Mouse (Mus musculus): ENCODE data around the gene Rhbdf1.

The Rhbdf1 gene

GRCm38 (mm10) chr11:32221951-32222409, at the start of gene Rhbdf1:
Gene Rhbdf1, minus strand, starts transcription at chr11:32222300.
- peak; percentile 50 for DNase-seq (ENCODE audit: low read depth)

DNA sequence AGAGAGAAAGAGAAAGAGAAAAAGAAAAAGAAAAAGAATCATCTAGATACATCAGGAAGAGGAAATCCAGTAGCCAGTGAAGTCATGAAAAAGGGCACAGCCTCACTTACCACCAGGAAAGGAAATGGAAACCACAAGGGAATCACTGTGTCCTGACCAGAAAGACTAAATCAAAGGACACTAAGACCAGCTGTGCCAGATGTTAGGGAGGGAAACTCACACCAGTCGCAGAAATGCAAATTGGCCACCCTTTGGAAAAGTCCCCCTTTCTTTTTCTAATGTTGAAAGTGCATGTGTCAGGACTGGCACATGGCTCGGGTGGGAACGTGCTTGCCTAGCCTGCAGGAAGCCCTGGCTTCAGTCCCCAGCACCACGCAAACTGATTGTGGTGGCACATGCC, 49.1 kb upstream of the Rhbdf1 start:
- DNase-seq (ENCODE audit: low read depth), result peak; percentile 26

- DNase-seq (ENCODE audit: low read depth), result no peak
Observed at GRCm38 (mm10) chr11:32268952-32269351, 46.9 kb upstream of the Rhbdf1 start.

GRCm38 (mm10) chr11:32267964-32268363, 45.9 kb upstream of the Rhbdf1 start:
- no peak for DNase-seq (ENCODE audit: low read depth)

DNA sequence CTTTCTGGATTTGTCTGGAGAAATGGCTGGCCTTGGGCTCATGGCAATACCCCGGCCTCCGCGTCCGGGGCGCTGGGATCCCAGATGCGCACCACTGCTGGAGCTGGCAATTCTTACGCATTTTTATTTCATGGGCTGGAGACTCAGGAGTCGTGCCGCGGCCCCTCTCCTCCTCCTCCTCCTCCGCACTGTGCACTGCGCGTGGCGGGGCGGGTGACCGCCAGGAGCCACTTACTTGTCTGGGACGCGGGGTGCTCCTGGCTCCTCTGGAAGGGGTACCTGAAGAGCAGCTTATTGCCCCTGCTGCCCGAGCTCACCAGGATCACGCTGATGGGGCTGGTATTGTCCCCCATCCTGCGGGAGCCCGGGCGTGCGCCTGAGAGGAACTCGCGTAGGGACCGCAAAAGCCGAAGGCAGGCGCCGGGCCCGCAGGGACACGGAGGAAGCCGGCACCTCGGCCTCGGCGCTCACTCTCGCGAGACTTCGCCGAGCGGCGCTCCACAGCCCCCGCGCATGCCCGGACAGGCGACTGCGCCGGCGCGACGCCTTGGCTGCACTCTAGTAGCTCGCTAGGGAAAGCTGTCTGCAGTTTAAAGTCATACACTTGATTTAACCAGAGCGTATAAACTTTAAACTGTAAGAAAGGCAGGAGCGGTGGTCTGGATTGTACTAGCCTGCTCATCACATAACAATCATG, 45.2 kb upstream of the Rhbdf1 start, which contains the start of gene Nprl3:
Gene Nprl3 (minus strand): TSS at position 520 of the 697 bp plus-strand sequence.
- peak; percentile 96 for DNase-seq (ENCODE audit: low read depth)

DNA sequence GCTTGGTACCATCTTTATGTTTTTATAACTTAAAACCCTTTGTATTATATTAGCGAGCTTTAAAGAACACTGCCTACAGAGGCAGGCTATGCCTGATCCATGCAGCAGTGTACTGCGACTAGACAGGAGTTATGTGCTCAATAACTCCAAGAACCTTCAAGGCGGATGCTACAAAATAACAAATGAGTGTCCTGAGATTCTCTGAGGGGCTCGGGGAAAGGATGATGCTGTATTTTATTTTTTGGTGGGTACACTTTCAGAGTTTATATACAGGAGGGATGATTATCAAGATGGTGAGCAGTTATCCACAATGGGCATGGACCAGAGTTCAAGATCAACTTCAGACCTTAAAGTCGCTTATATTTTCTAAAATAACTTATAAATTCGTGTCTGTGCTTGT, 44.7 kb upstream of the Rhbdf1 start:
- DNase-seq (ENCODE audit: low read depth), result no peak

GRCm38 (mm10) chr11:32266194-32266593, 44.1 kb upstream of the Rhbdf1 start:
- DNase-seq (ENCODE audit: low read depth), result no peak

- DNase-seq (ENCODE audit: low read depth), result peak; percentile 27
Observed at GRCm38 (mm10) chr11:32265117-32265738, 43.1 kb upstream of the Rhbdf1 start.

- no peak for DNase-seq (ENCODE audit: low read depth)
Observed at GRCm38 (mm10) chr11:32262674-32263415, 40.7 kb upstream of the Rhbdf1 start.

- DNase-seq (ENCODE audit: low read depth), result no peak
Observed at GRCm38 (mm10) chr11:32256566-32256965, 34.5 kb upstream of the Rhbdf1 start.

- no peak for DNase-seq (ENCODE audit: low read depth)
Observed at GRCm38 (mm10) chr11:32256146-32256545, 34.0 kb upstream of the Rhbdf1 start.

GRCm38 (mm10) chr11:32253121-32253520, 31.0 kb upstream of the Rhbdf1 start:
- DNase-seq (ENCODE audit: low read depth), result no peak

DNA sequence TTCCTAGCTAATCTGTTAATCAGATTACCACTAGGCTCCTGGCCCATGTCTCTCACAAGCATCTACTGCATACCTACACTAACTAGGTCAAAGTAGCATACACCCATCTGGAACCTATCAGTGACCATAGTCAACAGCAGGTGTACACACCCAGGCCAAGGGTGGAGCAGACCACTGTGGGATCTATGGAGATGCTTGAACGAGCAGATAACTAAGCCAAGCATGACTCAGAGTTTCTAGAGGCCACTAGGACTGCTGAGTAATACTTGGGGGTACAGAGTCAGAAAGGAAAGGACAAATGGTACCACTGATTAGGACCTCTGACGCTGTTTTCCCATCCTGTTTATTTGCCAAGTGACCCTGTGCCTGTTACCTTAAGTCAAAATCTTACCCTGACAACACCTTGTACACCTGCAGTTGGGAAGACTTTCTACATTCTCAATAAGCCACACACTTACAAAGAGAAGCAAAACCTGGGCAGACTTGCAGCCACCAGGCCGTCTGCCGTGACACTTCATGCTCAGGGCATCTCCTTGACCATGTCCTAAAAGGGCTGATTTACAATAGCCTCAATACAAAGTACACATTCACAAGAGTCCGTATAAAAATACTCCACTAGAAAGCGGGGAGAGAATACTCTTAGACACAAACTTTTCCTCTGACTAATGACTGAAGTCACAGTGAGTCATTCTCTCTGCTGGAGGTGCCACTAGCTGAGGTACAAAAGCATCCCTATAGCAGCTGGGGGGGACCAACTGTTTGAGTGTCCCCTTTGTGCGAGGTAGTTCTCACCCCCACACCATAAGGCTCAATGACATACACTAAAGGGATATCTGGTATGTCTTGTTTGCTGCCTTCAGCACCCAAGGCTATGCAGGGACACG, 29.0 kb upstream of the Rhbdf1 start:
- no peak for DNase-seq (ENCODE audit: low read depth)

GRCm38 (mm10) chr11:32248350-32248749, 26.2 kb upstream of the Rhbdf1 start:
- DNase-seq (ENCODE audit: low read depth), result no peak

GRCm38 (mm10) chr11:32247068-32247467, 25.0 kb upstream of the Rhbdf1 start:
- peak; percentile 39 for DNase-seq (ENCODE audit: low read depth)

DNA sequence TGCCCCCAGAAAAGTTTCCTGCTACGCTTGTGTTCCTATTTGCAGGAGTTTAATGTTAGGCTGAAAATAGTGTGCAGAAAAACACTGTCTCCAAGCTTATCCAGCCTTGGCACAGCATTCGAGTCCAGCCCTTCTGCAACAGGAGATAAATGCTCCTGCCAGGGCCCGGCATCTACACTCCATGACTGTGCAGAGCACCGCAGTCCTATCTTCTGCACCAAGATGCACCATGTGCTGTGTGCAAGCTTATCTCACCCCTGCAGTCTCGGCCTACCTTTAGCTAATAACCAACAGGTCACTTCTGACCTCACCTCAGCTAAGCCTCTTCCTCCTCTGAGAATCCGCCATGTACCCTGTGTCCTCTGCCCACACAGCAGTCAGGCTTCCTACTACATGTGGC, 23.5 kb upstream of the Rhbdf1 start:
- no peak for DNase-seq (ENCODE audit: low read depth)

GRCm38 (mm10) chr11:32244617-32245016, 22.5 kb upstream of the Rhbdf1 start:
- no peak for DNase-seq (ENCODE audit: low read depth)

DNA sequence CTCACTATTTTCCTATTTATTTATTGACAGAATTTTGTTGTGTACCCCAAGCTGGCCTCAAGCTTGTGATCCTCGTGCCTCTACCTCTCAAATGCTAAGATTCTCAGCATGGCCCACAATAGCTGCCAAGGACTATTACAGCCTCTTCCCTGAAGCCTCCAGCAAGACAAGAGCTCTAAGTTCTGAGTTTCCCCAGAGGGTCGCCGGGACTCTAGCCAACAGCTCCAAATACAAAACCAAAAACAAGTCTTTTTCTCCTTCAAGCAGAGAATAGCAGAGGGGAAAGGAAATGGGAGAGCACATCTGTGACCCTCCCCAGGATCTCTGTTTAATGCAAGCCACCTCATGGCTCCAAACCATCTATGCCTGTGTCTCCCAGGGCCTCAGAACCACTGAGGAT, 22.0 kb upstream of the Rhbdf1 start:
- DNase-seq (ENCODE audit: low read depth), result no peak

DNA sequence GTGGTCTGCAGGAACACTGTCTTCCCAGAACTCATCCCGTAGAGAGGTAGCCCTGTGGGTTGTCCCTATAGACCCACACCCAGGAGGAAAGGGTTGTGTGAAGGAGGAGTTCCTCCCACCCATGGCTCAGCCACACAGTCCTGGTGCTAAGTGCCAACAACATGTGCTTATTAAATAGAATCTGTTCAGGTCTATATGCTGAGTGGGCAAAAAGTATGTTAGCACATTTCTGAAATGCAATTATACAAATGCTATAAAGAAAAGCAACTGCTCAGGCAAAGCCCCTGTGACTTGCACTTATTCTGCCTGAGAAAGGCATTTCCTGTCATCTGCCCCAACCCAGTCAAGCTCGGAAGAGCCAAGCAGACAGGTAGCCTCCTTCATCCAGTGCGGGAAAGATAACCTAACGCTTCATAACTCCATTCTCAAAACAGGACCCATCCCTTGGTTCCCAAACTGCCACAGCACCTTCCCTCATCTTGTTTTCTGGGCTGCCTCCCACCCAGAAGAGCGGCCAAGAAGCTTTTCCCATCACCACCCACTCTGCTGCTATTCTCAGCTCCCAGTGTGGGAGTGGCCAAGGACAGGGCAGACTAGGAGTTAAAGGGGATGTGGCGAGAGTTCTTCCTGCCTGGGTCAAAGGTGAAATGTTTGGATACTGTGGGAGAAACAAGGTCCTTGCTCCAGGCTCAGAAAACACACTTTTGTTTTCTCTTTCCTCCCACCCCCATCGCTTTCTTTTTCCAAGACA, 21.3 kb upstream of the Rhbdf1 start:
- DNase-seq (ENCODE audit: low read depth), result no peak

GRCm38 (mm10) chr11:32242209-32242608, 20.1 kb upstream of the Rhbdf1 start:
- no peak for DNase-seq (ENCODE audit: low read depth)

GRCm38 (mm10) chr11:32241391-32241790, 19.3 kb upstream of the Rhbdf1 start:
- no peak for DNase-seq (ENCODE audit: low read depth)
